Mouse (Mus musculus) bone marrow, adult 2 months (tissue): ENCODE results near the gene Gpatch1.

Experiments
- CTCF ChIP-seq: fragments of 200-500 bp; IDR thresholded peaks from 2 replicates; pipeline ENCODE4 v1.5.1; 2011; ENCODE audit warnings: low read length, control low read depth; ENCODE audit not compliant: control insufficient read depth, insufficient read depth
- POLR2A ChIP-seq: fragments of 200-500 bp; IDR thresholded peaks from 2 replicates; pipeline ENCODE4 v1.6.1; 2011; ENCODE audit warnings: low read depth, mild to moderate bottlenecking, control low read depth, low read length, borderline replicate concordance; ENCODE audit not compliant: control insufficient read depth

DNA sequence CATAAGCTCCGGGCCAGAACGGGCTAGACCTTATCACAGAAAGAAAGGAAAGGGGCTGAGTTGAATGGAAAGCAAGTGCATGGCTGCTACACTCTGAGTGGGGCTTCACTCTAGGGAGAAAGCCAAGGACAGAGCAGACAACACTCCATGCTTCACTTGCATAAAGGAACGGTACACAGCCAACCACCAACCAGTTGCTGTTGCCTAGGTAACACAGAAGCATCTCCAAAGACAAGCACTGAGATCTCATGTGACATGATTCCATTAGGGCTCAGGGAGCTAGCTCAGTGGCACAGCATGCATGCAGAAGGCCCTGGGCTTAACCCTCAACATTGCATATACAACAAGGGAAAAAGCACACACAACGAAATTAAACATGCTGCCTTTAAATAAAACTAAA is 40.8 kb downstream of the Gpatch1 start:
- TF ChIP-seq POLR2A: no peak
- no peak for TF ChIP-seq CTCF
